Mouse (Mus musculus): ENCODE data around the gene Dph2. TPM values are rescaled to one million over a fixed set of nuclear protein-coding genes. Genes with fewer than 3 reads are reported as not detected.
A peak's percentile ranks its signal among the peaks of the same experiment; 100 is the strongest.

Dph2 gene
- polyA plus RNA-seq, 1 experiment from 2014 or later, result 7.8 TPM

DNA sequence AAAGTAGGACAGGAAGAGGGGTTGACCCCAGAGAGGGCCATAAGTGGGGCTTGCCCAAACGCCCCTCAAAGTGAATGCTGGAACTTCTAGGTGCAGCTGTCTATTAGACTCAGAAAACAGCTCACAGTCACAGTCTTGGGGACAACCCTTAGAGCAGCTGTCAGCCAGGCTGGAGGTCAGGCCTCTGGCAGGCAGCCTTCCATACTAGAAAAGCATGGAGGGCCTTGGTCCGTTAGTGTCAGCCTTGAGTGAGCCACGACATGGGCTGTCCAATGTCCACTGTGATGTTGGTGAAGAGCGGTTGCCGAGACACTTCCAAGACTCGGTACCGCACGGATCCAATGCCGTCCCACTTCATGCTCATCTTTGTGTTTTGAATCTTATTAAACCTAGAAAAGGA lies 18.2 kb downstream of the Dph2 start:
- WGBS, result 86% methylated on average over 9 of the region's 9 CpGs
- no peaks in the 10 kb centered on the region for H3K36me3 ChIP-seq (ENCODE audit: insufficient read depth, low read length)

DNA sequence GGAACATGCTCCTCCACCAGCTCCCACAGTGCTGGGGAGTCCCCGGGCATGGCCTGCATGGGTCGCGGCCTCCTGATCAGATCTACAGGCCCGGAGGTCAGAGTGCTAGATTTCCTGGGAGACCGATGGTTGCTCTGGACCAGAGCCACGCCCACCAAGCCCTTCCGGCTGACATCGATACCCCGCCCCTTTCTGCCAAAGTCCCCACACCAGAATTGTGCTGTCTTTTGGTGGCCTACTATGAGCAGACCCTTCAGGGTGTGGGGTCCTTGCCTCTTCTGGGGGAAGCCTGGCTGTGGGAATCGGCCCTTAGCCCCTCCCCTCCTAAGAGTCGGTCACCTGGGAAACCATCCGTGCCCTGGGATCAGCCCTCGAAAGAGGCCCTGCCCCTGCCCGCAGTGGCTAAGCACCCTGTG lies 19.4 kb downstream of the Dph2 start, which contains the start of gene Ccdc24:
Ccdc24 (minus strand) TSS at position 87 of the 416 bp plus-strand sequence.
- Histone ChIP-seq H3K4me3 (ENCODE audit: low read depth, low read length) (no peak within 1 kb of the TSS), H3K36me3 (ENCODE audit: insufficient read depth, low read length) (no peaks in the 10 kb centered on the region), H3K9me3 (ENCODE audit: low read length) (no peaks in the 10 kb centered on the region), H3K27me3 (replicated peaks; ENCODE audit: insufficient read depth, low read length) (no peaks in the 10 kb centered on the region), H3K4me2 (replicated peaks; ENCODE audit: low read depth, low read length) (peak within 1 kb of the TSS; percentile 30), H3K27ac (ENCODE audit: low read length) (no peak within 1 kb of the TSS), H3K4me1 (ENCODE audit: insufficient read depth, low read depth, low read length) (no peaks in the 10 kb centered on the region), H3K9ac (replicated peaks; ENCODE audit: low read depth) (no peak within 1 kb of the TSS)
- peak; percentile 48 for DNase-seq (ENCODE audit: low spot score)
- no peak for TF ChIP-seq EP300 (IDR thresholded peaks at IDR 0.05)
- no peak for TF ChIP-seq CTCF (IDR thresholded peaks at IDR 0.05)
- 10% methylated on average over 14 of the region's 14 CpGs for WGBS
- ATAC-seq, result peak; percentile 40

More for the DNA sequence above, 18.2 kb downstream of the Dph2 start:
- Histone ChIP-seq H3K9me3 (ENCODE audit: low read length) (no peaks in the 10 kb centered on the region), H3K4me2 (replicated peaks; ENCODE audit: low read depth, low read length) (no peak overlapping the region), H3K27me3 (replicated peaks; ENCODE audit: insufficient read depth, low read length) (no peaks in the 10 kb centered on the region), H3K9ac (replicated peaks; ENCODE audit: low read depth) (no peak overlapping the region), H3K4me1 (ENCODE audit: insufficient read depth, low read depth, low read length) (no peaks in the 10 kb centered on the region), H3K4me3 (ENCODE audit: low read depth, low read length) (no peak overlapping the region), H3K27ac (ENCODE audit: low read length) (no peak overlapping the region)
- no peak for DNase-seq (ENCODE audit: low spot score)
- no peak for TF ChIP-seq CTCF (IDR thresholded peaks at IDR 0.05)
- TF ChIP-seq EP300 (IDR thresholded peaks at IDR 0.05), result no peak
- ATAC-seq, result no peak

DNA sequence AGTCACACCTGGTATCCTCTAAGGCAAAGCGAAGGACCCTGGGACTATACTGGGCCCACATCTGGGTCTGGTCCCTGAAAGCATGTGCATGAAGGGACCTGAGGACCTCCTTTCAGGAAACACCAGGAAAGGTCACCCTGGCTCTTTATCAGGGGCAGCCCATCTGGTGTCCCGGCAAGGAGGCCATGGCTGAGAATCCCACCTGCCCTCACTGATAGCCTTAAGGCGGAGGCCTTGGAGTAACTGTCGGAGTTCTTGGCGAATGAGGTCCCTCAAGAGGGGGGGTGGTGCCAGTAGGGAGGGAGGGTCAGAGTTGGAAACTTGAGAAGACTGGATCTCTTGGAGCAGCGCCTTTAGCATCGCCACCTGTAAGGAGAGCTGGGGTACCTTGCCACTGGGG lies 20.0 kb downstream of the Dph2 start:
- no peak overlapping the region for H3K27ac ChIP-seq (ENCODE audit: low read length)
- no peaks in the 10 kb centered on the region for H3K27me3 ChIP-seq (replicated peaks; ENCODE audit: insufficient read depth, low read length)
- no peak for DNase-seq (ENCODE audit: low spot score)
- 48% methylated on average over 7 of the region's 7 CpGs for WGBS
- no peak overlapping the region for H3K4me3 ChIP-seq (ENCODE audit: low read depth, low read length)
- no peak for TF ChIP-seq CTCF (IDR thresholded peaks at IDR 0.05)
- no peak for TF ChIP-seq EP300 (IDR thresholded peaks at IDR 0.05)
- no peaks in the 10 kb centered on the region for H3K9me3 ChIP-seq (ENCODE audit: low read length)
- H3K36me3 ChIP-seq (ENCODE audit: insufficient read depth, low read length), result no peaks in the 10 kb centered on the region
- H3K4me2 ChIP-seq (replicated peaks; ENCODE audit: low read depth, low read length), result no peak overlapping the region
- H3K9ac ChIP-seq (replicated peaks; ENCODE audit: low read depth), result no peak overlapping the region
- ATAC-seq, result 0 out of 2 replicates have a peak, but pooled peaks have one; percentile 11
- no peaks in the 10 kb centered on the region for H3K4me1 ChIP-seq (ENCODE audit: insufficient read depth, low read depth, low read length)

DNA sequence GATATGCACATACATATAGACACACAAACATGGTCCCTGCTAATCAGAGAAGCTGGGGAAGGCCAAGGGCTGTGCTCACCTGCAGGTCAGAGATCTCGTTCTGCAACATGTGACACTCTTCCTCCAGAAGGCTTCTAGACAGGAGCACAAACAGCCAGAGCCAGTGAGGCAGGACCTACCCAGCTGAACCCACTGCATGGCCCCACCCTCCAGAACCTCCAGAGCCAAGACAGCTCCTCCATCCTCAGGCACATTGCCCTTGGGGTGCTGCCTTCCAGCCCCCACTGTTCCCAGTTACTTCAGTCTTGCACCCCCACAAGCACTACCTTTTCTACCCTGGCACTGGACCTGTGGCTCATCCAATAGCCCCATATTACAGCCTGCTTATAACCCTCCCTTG lies 21.4 kb downstream of the Dph2 start:
- WGBS, result 40% methylated on average over 1 of the region's 1 CpGs
- H3K36me3 ChIP-seq (ENCODE audit: insufficient read depth, low read length), result no peaks in the 10 kb centered on the region
- ATAC-seq (no peak), DNase-seq (ENCODE audit: low spot score) (no peak)
- no peak overlapping the region for H3K9ac ChIP-seq (replicated peaks; ENCODE audit: low read depth)
- no peaks in the 10 kb centered on the region for H3K9me3 ChIP-seq (ENCODE audit: low read length)
- no peak overlapping the region for H3K4me3 ChIP-seq (ENCODE audit: low read depth, low read length)
- H3K4me2 ChIP-seq (replicated peaks; ENCODE audit: low read depth, low read length), result no peak overlapping the region
- no peaks in the 10 kb centered on the region for H3K27me3 ChIP-seq (replicated peaks; ENCODE audit: insufficient read depth, low read length)
- no peak overlapping the region for H3K27ac ChIP-seq (ENCODE audit: low read length)
- TF ChIP-seq EP300 (IDR thresholded peaks at IDR 0.05) (no peak), CTCF (IDR thresholded peaks at IDR 0.05) (no peak)
- H3K4me1 ChIP-seq (ENCODE audit: insufficient read depth, low read depth, low read length), result no peaks in the 10 kb centered on the region

DNA sequence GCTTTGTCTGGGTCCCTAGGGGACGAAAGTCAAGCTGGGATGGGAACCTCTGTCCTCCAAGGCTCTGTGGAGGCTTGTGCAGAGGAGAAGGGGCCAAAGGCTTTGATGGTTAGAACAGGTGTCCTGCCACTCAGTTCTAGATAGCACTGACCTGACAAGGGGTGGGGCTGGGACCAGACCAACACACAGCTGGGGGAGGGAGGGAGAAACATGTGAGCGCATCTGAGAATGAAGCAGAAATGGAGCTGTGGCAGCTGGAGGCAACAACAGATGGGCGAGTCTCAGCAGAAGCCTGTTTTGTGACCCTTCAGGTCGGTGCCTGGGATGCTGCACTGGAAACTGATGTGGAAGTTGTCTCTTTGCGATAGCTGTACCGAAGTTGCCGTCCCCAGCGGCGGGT lies 22.5 kb downstream of the Dph2 start:
- H3K4me1 ChIP-seq (ENCODE audit: insufficient read depth, low read depth, low read length), result no peaks in the 10 kb centered on the region
- ATAC-seq (no peak), DNase-seq (ENCODE audit: low spot score) (no peak)
- no peak overlapping the region for H3K9ac ChIP-seq (replicated peaks; ENCODE audit: low read depth)
- H3K9me3 ChIP-seq (ENCODE audit: low read length), result no peaks in the 10 kb centered on the region
- H3K36me3 ChIP-seq (ENCODE audit: insufficient read depth, low read length), result no peaks in the 10 kb centered on the region
- no peak overlapping the region for H3K4me3 ChIP-seq (ENCODE audit: low read depth, low read length)
- no peaks in the 10 kb centered on the region for H3K27me3 ChIP-seq (replicated peaks; ENCODE audit: insufficient read depth, low read length)
- TF ChIP-seq EP300 (IDR thresholded peaks at IDR 0.05) (no peak), CTCF (IDR thresholded peaks at IDR 0.05) (no peak)
- WGBS, result 74% methylated on average over 9 of the region's 9 CpGs
- no peak overlapping the region for H3K4me2 ChIP-seq (replicated peaks; ENCODE audit: low read depth, low read length)
- H3K27ac ChIP-seq (ENCODE audit: low read length), result no peak overlapping the region

DNA sequence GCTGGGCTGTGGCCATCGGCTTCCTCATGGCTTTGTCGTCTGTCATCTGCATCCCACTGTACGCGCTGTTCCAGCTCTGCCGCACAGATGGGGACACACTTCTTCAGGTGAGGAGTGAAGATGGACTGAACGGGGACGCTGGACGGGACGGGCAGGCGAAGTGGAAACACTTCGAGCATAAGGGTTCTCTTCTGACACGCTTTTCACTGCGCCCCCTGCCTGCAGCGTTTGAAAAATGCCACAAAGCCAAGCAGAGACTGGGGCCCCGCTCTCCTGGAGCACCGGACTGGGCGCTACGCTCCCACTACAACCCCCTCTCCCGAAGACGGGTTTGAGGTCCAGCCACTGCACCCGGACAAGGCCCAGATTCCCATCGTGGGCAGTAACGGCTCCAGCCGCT lies 24.0 kb downstream of the Dph2 start:
- ATAC-seq, result 0 out of 2 replicates have a peak, but pooled peaks have one; percentile 17
- Histone ChIP-seq H3K9me3 (ENCODE audit: low read length) (no peaks in the 10 kb centered on the region), H3K4me3 (ENCODE audit: low read depth, low read length) (no peak overlapping the region), H3K27me3 (replicated peaks; ENCODE audit: insufficient read depth, low read length) (no peaks in the 10 kb centered on the region), H3K36me3 (ENCODE audit: insufficient read depth, low read length) (no peaks in the 10 kb centered on the region), H3K4me2 (replicated peaks; ENCODE audit: low read depth, low read length) (no peak overlapping the region), H3K9ac (replicated peaks; ENCODE audit: low read depth) (no peak overlapping the region), H3K27ac (ENCODE audit: low read length) (no peak overlapping the region), H3K4me1 (ENCODE audit: insufficient read depth, low read depth, low read length) (no peaks in the 10 kb centered on the region)
- 15% methylated on average over 24 of the region's 24 CpGs for WGBS
- TF ChIP-seq EP300 (IDR thresholded peaks at IDR 0.05) (no peak), CTCF (IDR thresholded peaks at IDR 0.05) (peak; percentile 81)
- peak; percentile 67 for DNase-seq (ENCODE audit: low spot score)

DNA sequence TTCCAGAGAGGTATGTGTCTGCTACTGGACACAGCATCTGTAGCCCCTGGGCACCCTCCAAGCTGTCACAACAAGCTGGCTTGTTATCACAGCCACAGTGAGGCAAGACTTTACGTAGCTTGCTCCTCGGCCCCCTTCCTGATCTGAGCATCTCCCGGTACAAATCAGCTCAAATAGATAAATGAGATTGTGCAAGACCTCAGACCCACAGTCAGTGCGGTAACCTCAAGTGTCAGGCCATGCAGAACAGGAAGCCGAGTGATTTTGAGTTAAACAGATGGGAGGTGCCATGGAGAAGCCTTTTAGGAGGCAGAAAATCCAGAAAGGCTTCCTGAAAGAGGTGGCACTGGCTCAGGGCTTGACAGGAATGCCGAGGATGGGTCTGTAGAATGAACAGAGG lies 24.8 kb downstream of the Dph2 start:
- H3K9ac ChIP-seq (replicated peaks; ENCODE audit: low read depth), result no peak overlapping the region
- no peaks in the 10 kb centered on the region for H3K9me3 ChIP-seq (ENCODE audit: low read length)
- no peaks in the 10 kb centered on the region for H3K4me1 ChIP-seq (ENCODE audit: insufficient read depth, low read depth, low read length)
- DNase-seq (ENCODE audit: low spot score) (no peak), ATAC-seq (no peak)
- H3K36me3 ChIP-seq (ENCODE audit: insufficient read depth, low read length), result no peaks in the 10 kb centered on the region
- WGBS, result 40% methylated on average over 6 of the region's 6 CpGs
- no peaks in the 10 kb centered on the region for H3K27me3 ChIP-seq (replicated peaks; ENCODE audit: insufficient read depth, low read length)
- no peak overlapping the region for H3K27ac ChIP-seq (ENCODE audit: low read length)
- H3K4me3 ChIP-seq (ENCODE audit: low read depth, low read length), result no peak overlapping the region
- H3K4me2 ChIP-seq (replicated peaks; ENCODE audit: low read depth, low read length), result no peak overlapping the region
- TF ChIP-seq CTCF (IDR thresholded peaks at IDR 0.05) (no peak), EP300 (IDR thresholded peaks at IDR 0.05) (no peak)

All from lung, postnatal 0 days (tissue).